Mouse (Mus musculus) embryonic facial prominence, embryonic 14.5 days (tissue): Measurements from ENCODE around the gene B4galt4. TPM values are rescaled to one million over a fixed set of nuclear protein-coding genes. Genes with fewer than 3 reads are reported as not detected.

ENCODE experiments used
- ATAC-seq: fragments of 200-750 bp; cut with Nextera tagmentation; 2 replicates; pipeline ENCODE4 v1.8.0; 2017; ENCODE audit warnings: low read depth, moderate number of reproducible peaks, moderate TSS enrichment
- DNase-seq: peaks from one replicate; pipeline ENCODE4 v3.0.0-alpha.2; 2015; ENCODE audit warnings: low spot score
- H3K27ac ChIP-seq: fragments of 300-500 bp; sonication (generic); replicated peaks from 2 replicates; pipeline ENCODE4 v1.5.1; 2014; ENCODE audit warnings: low read depth, mild to moderate bottlenecking, low read length, moderate library complexity
- H3K27me3 ChIP-seq: fragments of 300-500 bp; sonication (generic); replicated peaks from 2 replicates; pipeline ENCODE4 v1.6.1; 2014; ENCODE audit warnings: low read length; ENCODE audit not compliant: control insufficient read depth, insufficient read depth
- H3K36me3 ChIP-seq: fragments of 300-500 bp; sonication (generic); 2 replicates; pipeline ENCODE4 v1.6.1; 2014; ENCODE audit warnings: low read length, mixed read lengths; ENCODE audit not compliant: control insufficient read depth, insufficient read depth
- H3K4me1 ChIP-seq: fragments of 300-500 bp; sonication (generic); 2 replicates; pipeline ENCODE4 v1.6.1; 2014; ENCODE audit warnings: antibody characterized with exemption, low read length; ENCODE audit not compliant: control insufficient read depth, insufficient read depth
- H3K4me2 ChIP-seq: fragments of 300-500 bp; sonication (generic); 2 replicates; pipeline ENCODE4 v1.6.1; 2014; ENCODE audit warnings: low read depth, mild to moderate bottlenecking, low read length, moderate library complexity, mixed read lengths
- H3K4me3 ChIP-seq: fragments of 300-500 bp; sonication (generic); 2 replicates; pipeline ENCODE4 v1.5.1; 2014; ENCODE audit warnings: low read depth, mild to moderate bottlenecking, low read length
- H3K9ac ChIP-seq: fragments of 300-500 bp; sonication (generic); 2 replicates; pipeline ENCODE4 v1.6.1; 2014; ENCODE audit warnings: low read depth, mild to moderate bottlenecking, low read length, moderate library complexity, mixed read lengths
- H3K9me3 ChIP-seq: fragments of 300-500 bp; sonication (generic); 2 replicates; pipeline ENCODE4 v1.6.1; 2016; ENCODE audit warnings: low read length; ENCODE audit not compliant: control insufficient read depth
- WGBS: fragments of 180-500 bp; shearing (Covaris S2); extraction: QIAGEN DNeasy Blood & Tissue Kit; methylation state at CpG from one replicate; pipeline ENCODE4 v1.1.7; 2014; 5-methylcytosine and 5-hydroxymethylcytosine counted together
- polyA plus RNA-seq: library from polyadenylated mRNA; unstranded; fragments of >200 nt; fragmentation: Nextera tagmentation; extraction: Ambion mirVana; gene quantifications from 2 replicates; pipeline ENCODE4 v1.2.1, GENCODE M21; 2014

B4galt4 gene
- polyA plus RNA-seq, 1 experiment from 2014 or later = 30.2 TPM

DNA sequence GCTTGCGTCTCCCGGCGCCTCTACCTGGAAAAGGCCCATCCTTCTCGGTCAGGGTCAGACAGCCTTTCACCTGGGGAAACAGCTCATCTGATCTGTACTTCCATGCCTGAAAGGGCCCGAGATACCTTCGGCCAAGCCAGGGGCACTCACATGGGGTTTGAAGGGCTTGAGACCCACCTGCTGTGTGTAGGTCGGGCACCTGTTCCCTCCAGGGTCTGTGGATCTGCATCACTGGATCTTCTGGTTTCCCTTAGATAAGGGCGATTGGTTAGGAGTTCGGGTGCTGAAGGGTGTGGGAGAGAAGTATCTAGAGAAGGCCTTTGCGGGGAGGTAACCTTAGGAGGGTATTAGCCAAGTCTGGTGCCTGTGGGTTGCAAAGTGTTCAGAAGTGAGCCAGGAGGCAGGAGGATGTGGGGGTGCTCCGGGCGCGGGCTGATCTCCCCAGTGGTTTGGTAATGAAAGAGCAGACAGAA, 631 bp downstream of the B4galt4 start:
- Histone ChIP-seq H3K27me3 (no peaks in the 10 kb centered on the region), H3K9ac (peak overlapping the region; percentile 84), H3K4me2 (peak overlapping the region; percentile 81), H3K27ac (peak overlapping the region; percentile 83), H3K4me1 (no peaks in the 10 kb centered on the region), H3K4me3 (peak overlapping the region; percentile 76), H3K36me3 (0 out of 2 replicates have a peak, but pooled peaks cover 6% of the 10 kb centered on the region), H3K9me3 (no peaks in the 10 kb centered on the region)
- DNase-seq (peak; percentile 71), ATAC-seq (peak; percentile 75)
- WGBS = 0% methylated on average over 10 of the region's 13 CpGs

DNA sequence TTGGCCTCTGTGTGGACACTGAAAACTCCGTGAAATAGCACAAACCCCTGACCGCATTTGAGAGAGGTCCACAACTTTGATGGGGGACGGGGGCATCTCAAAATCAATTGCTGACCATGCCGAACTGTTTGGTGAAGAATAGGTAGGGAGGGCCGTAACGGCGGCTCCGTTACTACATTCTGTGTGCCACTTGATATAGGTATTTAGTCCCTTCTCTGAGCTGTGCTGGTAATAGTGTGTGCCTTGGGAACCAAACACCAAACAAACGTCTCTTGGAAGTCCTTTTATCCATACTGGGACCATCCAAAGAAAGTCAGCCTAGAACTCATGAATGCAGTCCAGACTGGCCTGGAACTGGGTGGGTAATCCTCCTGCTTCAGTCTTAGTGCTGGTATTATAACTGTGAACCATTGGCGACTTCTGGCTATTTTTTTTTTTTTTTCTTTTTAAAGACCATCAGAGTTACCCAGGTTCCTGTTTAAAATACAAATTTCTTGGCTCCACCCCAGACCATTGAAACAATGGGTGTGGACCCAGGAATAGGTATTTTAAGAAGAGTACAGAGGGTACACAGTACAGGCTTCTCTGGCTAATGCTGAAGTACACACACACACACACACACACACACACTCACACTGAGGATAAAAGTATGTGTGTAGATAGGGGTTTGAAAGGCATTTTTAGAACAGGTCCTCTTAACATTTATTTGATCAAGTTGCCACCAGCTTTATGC, 2.0 kb downstream of the B4galt4 start:
- no peaks in the 10 kb centered on the region for H3K9me3 ChIP-seq
- no peak for DNase-seq
- no peak overlapping the region for H3K9ac ChIP-seq
- 85% methylated on average over 10 of the region's 10 CpGs for WGBS
- no peak overlapping the region for H3K4me3 ChIP-seq
- H3K4me2 ChIP-seq = no peak overlapping the region
- 0 out of 2 replicates have a peak, but pooled peaks cover 6% of the 10 kb centered on the region for H3K36me3 ChIP-seq
- H3K4me1 ChIP-seq = no peaks in the 10 kb centered on the region
- no peak for ATAC-seq
- H3K27me3 ChIP-seq = no peaks in the 10 kb centered on the region
- H3K27ac ChIP-seq = no peak overlapping the region

DNA sequence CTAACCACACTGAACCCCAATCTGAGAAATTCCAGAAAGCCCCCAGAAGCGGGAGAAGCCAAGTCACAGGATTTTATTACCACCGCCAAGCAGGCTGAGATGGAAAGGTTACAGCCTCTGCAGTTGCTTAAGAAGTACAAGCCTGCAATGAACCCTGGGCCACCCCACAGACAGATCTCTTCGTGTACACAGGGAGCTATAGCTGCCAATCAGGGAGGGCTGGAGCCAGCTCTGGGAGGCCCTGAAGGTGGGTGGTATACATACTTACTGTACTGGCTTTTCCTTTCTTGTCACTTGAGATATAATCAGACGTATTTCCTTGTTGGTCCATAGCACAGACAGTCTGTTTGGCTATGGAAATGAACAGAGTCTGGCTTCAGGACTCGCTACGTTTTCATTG, 8.7 kb downstream of the B4galt4 start:
- ATAC-seq (no peak), DNase-seq (peak; percentile 27)
- peaks cover 14% of the 10 kb centered on the region for H3K4me1 ChIP-seq
- no peak overlapping the region for H3K27ac ChIP-seq
- no peaks in the 10 kb centered on the region for H3K9me3 ChIP-seq
- no peak overlapping the region for H3K9ac ChIP-seq
- 0 out of 2 replicates have a peak, but pooled peaks cover 3% of the 10 kb centered on the region for H3K36me3 ChIP-seq
- H3K4me3 ChIP-seq = no peak overlapping the region
- no peaks in the 10 kb centered on the region for H3K27me3 ChIP-seq
- 64% methylated on average over 6 of the region's 6 CpGs for WGBS
- H3K4me2 ChIP-seq = no peak overlapping the region

DNA sequence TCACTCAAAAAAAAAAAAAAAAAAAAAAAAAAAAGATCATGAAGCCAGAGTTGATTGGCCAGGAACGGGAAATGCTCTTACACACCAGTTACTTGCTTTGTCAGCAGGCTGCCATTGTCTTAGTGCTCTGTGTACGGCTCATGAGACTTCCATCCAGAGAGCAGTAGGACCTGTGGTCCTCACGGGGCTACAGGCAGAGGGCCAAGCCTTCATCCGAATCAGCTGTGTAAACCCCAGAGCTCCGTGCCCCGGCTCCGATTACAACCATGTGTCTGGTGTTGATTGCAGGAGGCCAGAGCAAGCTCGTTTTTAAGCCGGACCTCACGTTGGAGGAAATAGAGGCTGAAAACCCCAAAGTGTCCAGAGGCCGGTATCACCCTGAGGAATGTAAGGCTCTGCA, 11.6 kb downstream of the B4galt4 start:
- DNase-seq = peak; percentile 84
- Histone ChIP-seq H3K27me3 (no peaks in the 10 kb centered on the region), H3K9ac (no peak overlapping the region), H3K27ac (no peak overlapping the region), H3K4me2 (0 out of 2 replicates have a peak overlapping the region, but pooled peaks have one; percentile 16), H3K4me1 (peaks cover 14% of the 10 kb centered on the region), H3K9me3 (no peaks in the 10 kb centered on the region), H3K36me3 (peaks cover 7% of the 10 kb centered on the region; the same call in 1 of the 2 replicates), H3K4me3 (no peak overlapping the region)
- ATAC-seq = peak; percentile 80
- 14% methylated on average over 11 of the region's 11 CpGs for WGBS

DNA sequence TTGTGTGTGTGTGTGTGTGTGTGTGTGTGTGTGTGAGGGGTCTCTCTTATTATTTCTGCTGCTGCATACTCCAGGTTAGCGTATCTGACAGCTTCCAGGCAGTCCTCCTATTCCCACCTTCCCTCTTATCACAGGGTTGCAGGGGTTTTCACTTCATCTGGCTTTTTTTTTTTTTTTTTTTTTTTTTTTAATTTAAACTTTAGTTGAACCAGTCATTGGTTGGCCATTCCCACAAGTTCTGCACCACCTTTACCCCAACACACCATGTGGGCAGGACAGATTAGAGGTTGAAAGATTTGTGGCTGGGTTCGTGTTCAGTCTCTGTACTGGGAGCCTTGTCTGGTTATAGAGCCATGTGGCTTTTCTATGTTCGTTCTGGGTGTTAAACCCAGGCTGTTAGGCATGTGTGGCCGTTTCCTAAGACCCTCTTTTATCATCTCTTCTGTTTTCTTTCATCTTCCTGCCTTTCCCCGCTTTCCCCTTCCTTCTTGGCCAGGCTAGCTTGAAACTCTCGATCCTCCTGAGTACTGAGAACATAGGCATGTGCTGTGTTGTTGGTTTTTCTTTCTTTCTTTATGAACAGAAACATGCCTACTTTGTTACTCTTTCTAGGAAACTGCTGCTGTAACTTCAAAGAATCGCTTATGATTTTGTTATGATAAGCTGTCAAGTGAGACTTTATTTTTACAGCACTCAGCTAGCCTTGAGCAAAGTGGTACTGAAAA, 13.6 kb downstream of the B4galt4 start:
- Histone ChIP-seq H3K4me1 (peaks cover 14% of the 10 kb centered on the region), H3K27ac (no peak overlapping the region), H3K9ac (no peak overlapping the region), H3K36me3 (peaks cover 8% of the 10 kb centered on the region; the same call in 1 of the 2 replicates), H3K4me2 (no peak overlapping the region), H3K9me3 (no peaks in the 10 kb centered on the region), H3K27me3 (no peaks in the 10 kb centered on the region), H3K4me3 (no peak overlapping the region)
- DNase-seq = peak; percentile 28
- no peak for ATAC-seq
- 38% methylated on average over 7 of the region's 7 CpGs for WGBS

DNA sequence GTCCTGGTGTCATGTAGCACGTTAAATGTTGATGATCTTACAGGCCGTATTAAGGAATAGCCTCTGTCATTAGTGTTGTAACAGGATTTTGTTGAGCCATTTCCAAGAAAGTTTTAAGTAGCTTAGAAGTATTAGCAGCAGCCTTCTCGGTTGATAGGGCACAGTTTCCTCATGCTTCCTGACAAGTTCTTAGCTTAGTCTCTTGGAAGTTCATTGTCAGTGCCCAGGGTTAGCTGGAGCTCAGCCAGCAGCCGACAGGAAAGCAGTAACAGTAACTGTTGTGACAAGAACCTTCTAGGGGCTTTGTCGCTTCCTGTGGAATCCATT, 14.1 kb downstream of the B4galt4 start:
- Histone ChIP-seq H3K4me2 (no peak overlapping the region), H3K27me3 (no peaks in the 10 kb centered on the region), H3K27ac (no peak overlapping the region), H3K9me3 (no peaks in the 10 kb centered on the region), H3K36me3 (peaks cover 8% of the 10 kb centered on the region; the same call in 1 of the 2 replicates), H3K9ac (no peak overlapping the region), H3K4me3 (no peak overlapping the region), H3K4me1 (peaks cover 14% of the 10 kb centered on the region)
- 17% methylated on average over 5 of the region's 5 CpGs for WGBS
- ATAC-seq (peak; percentile 34; the same call in 1 of the 2 replicates), DNase-seq (peak; percentile 85)

DNA sequence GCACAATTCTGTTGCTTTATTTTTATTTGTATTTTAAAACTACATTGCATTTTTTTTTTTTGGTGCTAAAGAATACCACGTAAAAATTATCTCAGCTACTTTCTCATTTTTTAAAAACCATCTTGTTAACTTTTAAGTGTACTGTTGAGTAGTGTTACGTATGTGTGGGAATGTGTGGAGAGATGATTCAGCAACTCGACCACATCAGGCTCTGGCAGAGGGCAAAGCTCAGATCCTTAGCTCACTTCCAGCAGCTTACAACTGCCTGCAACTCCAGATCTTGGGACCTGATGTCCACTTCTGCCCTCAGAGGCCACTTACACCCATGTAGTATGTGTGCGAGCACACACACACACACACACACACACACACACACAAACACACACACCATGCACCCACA, 14.5 kb downstream of the B4galt4 start:
- Histone ChIP-seq H3K4me2 (no peak overlapping the region), H3K9me3 (no peaks in the 10 kb centered on the region), H3K4me3 (no peak overlapping the region), H3K36me3 (peaks cover 8% of the 10 kb centered on the region; the same call in 1 of the 2 replicates), H3K27me3 (no peaks in the 10 kb centered on the region), H3K27ac (no peak overlapping the region), H3K4me1 (peaks cover 14% of the 10 kb centered on the region), H3K9ac (no peak overlapping the region)
- ATAC-seq (no peak), DNase-seq (no peak)
- WGBS = 73% methylated on average over 4 of the region's 4 CpGs

DNA sequence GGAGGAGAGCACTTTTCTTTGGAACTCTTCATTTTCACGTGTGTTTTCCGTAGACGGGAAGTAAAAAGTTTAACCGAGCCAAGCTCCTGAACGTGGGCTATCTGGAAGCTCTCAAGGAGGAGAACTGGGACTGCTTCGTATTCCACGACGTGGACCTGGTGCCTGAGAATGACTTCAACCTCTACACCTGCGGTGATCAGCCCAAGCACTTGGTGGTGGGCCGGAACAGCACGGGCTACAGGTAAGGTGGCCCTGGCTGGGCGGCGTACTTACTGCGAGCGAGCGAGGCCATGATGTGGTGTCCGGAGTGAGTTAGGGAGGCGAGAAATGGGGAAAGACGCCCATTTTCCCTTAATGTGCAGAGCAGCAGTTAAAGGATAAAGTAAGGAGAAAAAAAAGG, 15.6 kb downstream of the B4galt4 start:
- Histone ChIP-seq H3K4me1 (peaks cover 13% of the 10 kb centered on the region), H3K4me3 (no peak overlapping the region), H3K9me3 (no peaks in the 10 kb centered on the region), H3K27me3 (no peaks in the 10 kb centered on the region), H3K27ac (no peak overlapping the region), H3K36me3 (peaks cover 10% of the 10 kb centered on the region; the same call in 1 of the 2 replicates), H3K9ac (no peak overlapping the region), H3K4me2 (no peak overlapping the region)
- WGBS = 95% methylated on average over 19 of the region's 19 CpGs
- DNase-seq = no peak
- no peak for ATAC-seq
